Mouse (Mus musculus): Measurements from ENCODE around the gene Olfr287. TPM values are rescaled to one million over a fixed set of nuclear protein-coding genes. Genes with fewer than 3 reads are reported as not detected.

The Olfr287 gene
- not detected for total RNA-seq (2023)

DNA sequence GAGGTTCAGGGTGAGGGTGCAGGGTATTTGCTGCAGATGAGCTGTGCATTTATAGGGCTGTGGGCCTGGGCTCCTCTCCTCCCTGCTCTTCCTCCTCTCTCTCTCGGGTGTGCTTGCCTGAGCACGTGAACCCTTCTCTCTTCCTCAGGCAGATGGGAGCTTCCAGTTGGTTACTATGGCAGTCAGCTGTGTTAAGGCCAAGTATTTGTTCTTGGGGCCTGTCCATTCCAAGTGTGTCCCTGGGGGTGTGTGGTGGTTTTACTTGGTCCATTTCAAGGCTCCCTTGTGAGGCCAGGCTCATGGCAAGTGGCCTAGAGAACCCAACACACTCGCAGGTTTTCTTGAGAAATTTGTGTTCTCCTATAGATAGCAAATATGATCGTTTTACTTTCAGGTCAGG, at the start of gene Olfr287, which contains the start of gene Gm44579:
TSS of gene Olfr287 (minus strand) at position 180 of the 400 bp plus-strand sequence.
TSS of gene Gm44579 (minus strand) at position 101 of the 400 bp plus-strand sequence.

GRCm38 (mm10) chr15:98257193-98257592, 36.3 kb upstream of the Olfr287 start, which contains the start of gene H1fnt:
Gene H1fnt, minus strand, starts transcription at chr15:98257293.

DNA sequence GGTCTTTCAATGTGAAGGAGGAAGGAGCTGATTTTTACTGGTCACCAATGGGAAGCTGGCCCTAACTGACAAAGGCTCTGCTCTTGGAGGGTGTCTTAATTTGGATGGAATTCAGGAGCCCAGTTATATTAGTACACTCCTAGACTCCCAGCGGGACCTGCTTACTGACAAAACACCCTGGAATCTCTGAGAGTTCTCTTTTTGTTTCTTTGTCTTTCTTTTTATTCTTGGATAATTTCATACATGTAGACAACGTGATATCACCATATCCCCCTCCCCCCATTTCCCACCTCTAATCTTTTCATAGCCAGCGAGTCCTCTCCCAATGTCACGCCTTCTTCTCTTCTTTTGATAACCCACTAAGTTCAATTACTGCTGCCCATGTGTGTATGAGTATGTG, 13.5 kb upstream of the Olfr287 start, which contains the start of gene Olfr286:
TSS of gene Olfr286 (minus strand) at position 101 of the 400 bp plus-strand sequence.

DNA sequence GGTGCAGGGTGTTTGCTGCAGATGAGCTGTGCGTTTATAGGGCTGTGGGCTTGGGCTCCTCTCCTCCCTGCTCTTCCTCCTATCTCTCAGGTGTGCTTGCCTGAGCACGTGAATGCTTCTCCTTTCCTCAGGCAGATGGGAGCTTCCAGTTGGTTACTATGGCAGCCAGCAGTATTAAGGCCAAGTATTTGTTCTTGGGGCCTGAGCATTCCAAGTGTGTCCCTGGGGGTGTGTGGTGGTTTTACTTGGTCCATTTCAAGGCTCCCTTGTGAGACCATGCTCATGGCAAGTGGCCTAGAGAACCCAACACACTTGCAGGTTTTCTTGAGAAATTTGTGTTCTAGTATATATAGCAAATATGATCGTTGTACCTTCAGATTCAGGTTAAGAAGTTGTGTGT, 25.4 kb downstream of the Olfr287 start, which contains the start of gene Olfr288:
TSS of gene Olfr288 (minus strand) at position 101 of the 400 bp plus-strand sequence.

DNA sequence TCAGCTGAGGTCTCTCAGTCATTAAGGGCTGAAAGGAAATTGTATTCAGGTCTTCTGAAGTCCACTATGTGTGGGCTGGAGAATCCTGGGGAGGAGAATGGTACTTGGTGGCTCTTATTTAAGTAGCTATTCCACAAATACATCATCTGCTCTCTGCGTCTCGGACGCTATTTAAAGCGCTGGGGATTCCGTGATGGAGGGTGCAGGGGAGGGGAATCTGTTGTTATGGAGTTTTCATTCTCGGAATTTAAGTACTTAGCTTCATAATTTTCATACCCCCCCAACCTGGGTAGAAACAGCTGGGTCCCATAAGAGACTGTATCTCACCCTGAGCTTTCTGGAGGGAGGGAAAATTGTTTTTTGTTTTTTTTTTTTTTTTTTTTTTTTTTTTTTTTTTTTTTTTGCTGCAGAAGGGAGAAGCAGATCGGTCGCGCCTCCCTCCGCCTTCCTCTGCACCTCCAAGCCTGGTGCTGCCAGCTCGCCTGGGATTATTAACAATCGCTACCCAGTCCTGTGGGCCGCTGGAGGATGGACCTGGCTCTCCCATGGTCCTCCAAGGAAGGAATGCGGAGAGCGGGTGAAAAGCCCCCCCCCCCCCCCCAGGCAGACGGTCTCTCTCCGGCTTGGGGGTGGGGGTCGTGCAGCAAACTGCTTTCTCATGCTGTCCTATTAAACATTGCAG, 53.8 kb downstream of the Olfr287 start, which contains the start of gene Ccdc184:
TSS of gene Ccdc184 (plus strand) at position 196 of the 682 bp plus-strand sequence.

DNA sequence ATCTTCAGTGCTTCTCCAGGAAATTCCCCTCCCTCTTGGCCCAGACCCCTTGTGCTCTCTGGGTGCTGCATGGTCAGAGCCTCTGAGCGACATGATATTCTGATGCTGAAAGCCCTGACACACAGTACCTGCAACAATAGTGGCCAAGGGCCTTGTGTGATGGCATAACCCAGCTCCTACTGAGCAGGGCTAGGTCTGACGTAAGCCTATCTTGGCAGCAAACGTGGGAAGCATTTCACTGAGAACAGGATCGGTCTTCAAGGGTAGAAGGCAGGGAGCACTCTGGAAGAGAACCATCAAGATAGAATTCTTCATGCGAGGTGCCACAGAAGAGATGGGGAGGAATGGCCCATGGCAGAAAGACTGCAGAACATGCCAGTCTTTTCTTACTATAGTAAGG, 55.3 kb downstream of the Olfr287 start, which contains the start of gene Asb8:
TSS of gene Asb8 (minus strand) at position 101 of the 400 bp plus-strand sequence.

Other genes with a start within 250 kb of the Olfr287 start
- gene Col2a1, start 216.4 kb downstream of the Olfr287 start, total RNA-seq (2023), result not detected
- gene Pfkm, start 128.5 kb downstream of the Olfr287 start, total RNA-seq (2023), result 10 to 100 TPM; 10.3 to 10.4 TPM
- 10 to 100 TPM; 56.0 to 58.7 TPM for gene Senp1, start 127.3 kb downstream of the Olfr287 start, total RNA-seq (2023)
- 10 to 100 TPM; 20.8 to 21.2 TPM for gene Asb8, start 55.4 kb downstream of the Olfr287 start, total RNA-seq (2023)
- gene Ccdc184, start 53.9 kb downstream of the Olfr287 start, total RNA-seq (2023), result not detected
- not detected for gene Olfr288, start 25.5 kb downstream of the Olfr287 start, total RNA-seq (2023)
- gene Gm44579, start 79 bp downstream of the Olfr287 start, total RNA-seq (2023), result not detected
- gene Olfr286, start 13.4 kb upstream of the Olfr287 start, total RNA-seq (2023), result not detected
- gene H1fnt, start 36.2 kb upstream of the Olfr287 start, total RNA-seq (2023), result not detected
- gene Zfp641, start 75.1 kb upstream of the Olfr287 start, total RNA-seq (2023), result not detected
- not detected for gene Olfr285, start 96.3 kb upstream of the Olfr287 start, total RNA-seq (2023)
- gene Olfr284, start 119.9 kb upstream of the Olfr287 start, total RNA-seq (2023), result not detected
- gene Olfr283, start 159.9 kb upstream of the Olfr287 start, total RNA-seq (2023), result not detected
- gene Olfr282, start 210.2 kb upstream of the Olfr287 start, total RNA-seq (2023), result not detected
- not detected for gene Olfr281, start 231.5 kb upstream of the Olfr287 start, total RNA-seq (2023)
- not detected for gene OR5BS1P, start 248.8 kb upstream of the Olfr287 start, total RNA-seq (2023)

Data from T-cell, adult 66 days (primary cell).